In genomic region chr2:74291416-74292396, GRCm38 (mm10) we compare ENCODE assay signal across 12 mouse cellular contexts.
DNase-seq lines count a peak whose midpoint lies in the region; ATAC-seq lines count a peak whose summit lies in the region.
"Had no signal": no experiment of that assay in that cellular context is flagged by ENCODE, and none has a peak within 500 bp of the region (broad histone marks: within the 10 kb centered on the region; RNA-seq: fewer than 3 reads in every experiment).

No protein-coding gene starts in this region.

- no peaks in the 10 kb centered on the region for H3K27me3 ChIP-seq in neural tube, embryonic 12.5 days (replicated peaks)
- peaks cover 4% of the 10 kb centered on the region; the same call in 1 of the 2 replicates for H3K27me3 ChIP-seq in forebrain, embryonic 15.5 days
- no peaks in the 10 kb centered on the region for H3K27me3 ChIP-seq in midbrain, embryonic 11.5 days (ENCODE audit: control insufficient read depth, insufficient read depth, low read length)

- no peaks in the 10 kb centered on the region for H3K36me3 ChIP-seq in neural tube, embryonic 12.5 days
- H3K36me3 ChIP-seq in forebrain, embryonic 15.5 days = no peaks in the 10 kb centered on the region
- no peaks in the 10 kb centered on the region for H3K36me3 ChIP-seq in midbrain, embryonic 11.5 days (ENCODE audit: control insufficient read depth, insufficient read depth, low read length)

- H3K27ac ChIP-seq in neural tube, embryonic 12.5 days = no peak overlapping the region
- H3K27ac ChIP-seq in forebrain, embryonic 15.5 days (replicated peaks) = peak overlapping the region; percentile 70
- no peak overlapping the region for H3K27ac ChIP-seq in midbrain, embryonic 11.5 days (ENCODE audit: low read depth, low read length)

- no peaks in the 10 kb centered on the region for H3K9me3 ChIP-seq in neural tube, embryonic 12.5 days
- no peaks in the 10 kb centered on the region for H3K9me3 ChIP-seq in forebrain, embryonic 15.5 days
- no peaks in the 10 kb centered on the region for H3K9me3 ChIP-seq in midbrain, embryonic 11.5 days (ENCODE audit: control insufficient read depth, low read length)

- no peak overlapping the region for H3K9ac ChIP-seq in neural tube, embryonic 12.5 days
- no peak overlapping the region for H3K9ac ChIP-seq in forebrain, embryonic 15.5 days (replicated peaks)
- no peak overlapping the region for H3K9ac ChIP-seq in midbrain, embryonic 11.5 days (ENCODE audit: low read length)
- H3K9ac ChIP-seq: liver, postnatal 0 days had no signal

- peak; percentile 72 for ATAC-seq in neural tube, embryonic 12.5 days (ENCODE audit: low FRiP score, low read depth)
- ATAC-seq in forebrain, embryonic 15.5 days (replicated peaks) = peak; percentile 89
- no peak for ATAC-seq in midbrain, embryonic 11.5 days (ENCODE audit: low FRiP score)
- ATAC-seq: liver, postnatal 0 days; Patski had no signal

- H3K4me3 ChIP-seq in neural tube, embryonic 12.5 days = no peak overlapping the region
- no peak overlapping the region for H3K4me3 ChIP-seq in forebrain, embryonic 15.5 days
- no peak overlapping the region for H3K4me3 ChIP-seq in midbrain, embryonic 11.5 days (ENCODE audit: low read depth, low read length)

- WGBS in neural tube, embryonic 12.5 days = 86% methylated on average over 8 of the region's 8 CpGs
- WGBS in forebrain, embryonic 15.5 days = 55% methylated on average over 8 of the region's 8 CpGs
- 85% methylated on average over 8 of the region's 8 CpGs for WGBS in midbrain, embryonic 11.5 days

- DNase-seq in neural tube, embryonic 10.5 days (ENCODE audit: extremely low spot score, low spot score) = no peak
- DNase-seq in midbrain, embryonic 11.5 days (ENCODE audit: low spot score, missing footprints) = peak; percentile 92
- DNase-seq in heart, adult 18-20 months = no peak
- no peak for DNase-seq in right cerebral cortex, postnatal 10 days (ENCODE audit: low spot score in 2 of 2)
- no peak for DNase-seq in lung, postnatal 10 days
- DNase-seq in ovary, postnatal 36 days (ENCODE audit: low spot score) = no peak
- DNase-seq: adrenal gland, postnatal 36 days; liver, postnatal 0 days; thymus, adult 2 months had no signal

- H3K4me2 ChIP-seq in neural tube, embryonic 12.5 days (replicated peaks) = no peak overlapping the region
- H3K4me2 ChIP-seq in forebrain, embryonic 15.5 days (replicated peaks) = no peak overlapping the region
- H3K4me2 ChIP-seq in midbrain, embryonic 11.5 days = no peak overlapping the region

- no peaks in the 10 kb centered on the region for H3K4me1 ChIP-seq in neural tube, embryonic 12.5 days
- H3K4me1 ChIP-seq in forebrain, embryonic 15.5 days = peaks cover 12% of the 10 kb centered on the region
- 0 out of 2 replicates have a peak, but pooled peaks cover 2% of the 10 kb centered on the region for H3K4me1 ChIP-seq in midbrain, embryonic 11.5 days (ENCODE audit: control insufficient read depth, insufficient read depth, low read length)
